Mouse (Mus musculus) stomach, embryonic 14.5 days (tissue): ENCODE measurements around the gene Cgas. TPM values are rescaled to one million over a fixed set of nuclear protein-coding genes. Genes with fewer than 3 reads are reported as not detected.

ENCODE experiments used
- ATAC-seq: fragments of 200-750 bp; cut with Nextera tagmentation; 2 replicates; pipeline ENCODE4 v1.8.0; 2017; ENCODE audit warnings: low read depth, moderate TSS enrichment; ENCODE audit not compliant: insufficient number of reproducible peaks, insufficient read depth, low FRiP score
- H3K27ac ChIP-seq: fragments of 300-500 bp; sonication (generic); 2 replicates; pipeline ENCODE4 v1.5.1; 2014; ENCODE audit warnings: mild to moderate bottlenecking, low read length, moderate library complexity, mixed read lengths
- H3K27me3 ChIP-seq: fragments of 300-500 bp; sonication (generic); 2 replicates; pipeline ENCODE4 v1.6.1; 2014; ENCODE audit warnings: low read length, control low read depth, mixed read lengths; ENCODE audit not compliant: control insufficient read depth, insufficient read depth
- H3K36me3 ChIP-seq: fragments of 300-500 bp; sonication (generic); 2 replicates; pipeline ENCODE4 v1.6.1; 2014; ENCODE audit warnings: mild to moderate bottlenecking, control low read depth, low read length, moderate library complexity, mixed read lengths; ENCODE audit not compliant: control insufficient read depth, insufficient read depth
- H3K4me1 ChIP-seq: fragments of 300-500 bp; sonication (generic); 2 replicates; pipeline ENCODE4 v1.6.1; 2014; ENCODE audit warnings: low read length, control low read depth, mixed read lengths; ENCODE audit not compliant: control insufficient read depth, insufficient read depth
- H3K4me2 ChIP-seq: fragments of 300-500 bp; sonication (generic); replicated peaks from 2 replicates; pipeline ENCODE4 v1.6.1; 2014; ENCODE audit warnings: low read depth, low read length, control low read depth
- H3K4me3 ChIP-seq: fragments of 300-500 bp; sonication (generic); 2 replicates; pipeline ENCODE4 v1.5.1; 2014; ENCODE audit warnings: low read depth, low read length, control low read depth
- H3K9ac ChIP-seq: fragments of 300-500 bp; sonication (generic); replicated peaks from 2 replicates; pipeline ENCODE4 v1.6.1; 2014; ENCODE audit warnings: low read depth, mild to moderate bottlenecking, control low read depth, low read length, moderate library complexity, mixed read lengths
- H3K9me3 ChIP-seq: fragments of 300-500 bp; sonication (generic); 2 replicates; pipeline ENCODE4 v1.6.1; 2016; ENCODE audit warnings: low read depth, low read length, control low read depth; ENCODE audit not compliant: control insufficient read depth
- WGBS: fragments of 180-500 bp; shearing (Covaris S2); extraction: QIAGEN DNeasy Blood & Tissue Kit; methylation state at CpG from one replicate; pipeline ENCODE4 v1.1.7; 2014; 5-methylcytosine and 5-hydroxymethylcytosine counted together
- polyA plus RNA-seq: library from polyadenylated mRNA; unstranded; fragments of >200 nt; fragmentation: Nextera tagmentation; extraction: Ambion mirVana; gene quantifications from 2 replicates; pipeline ENCODE4 v1.2.1, GENCODE M21; 2014

Gene Cgas
- polyA plus RNA-seq, 1 experiment from 2014 or later: 2.7 TPM

GRCm38 (mm10) chr9:78447973-78448873 is 5.2 kb upstream of the Cgas start, which contains the start of the genes Mto1 and Gm17324:
Gene Mto1, plus strand, starts transcription at chr9:78448208.
Gene Gm17324, minus strand, starts transcription at chr9:78448786.
- peak within 1 kb of the TSS; percentile 86 for H3K27ac ChIP-seq
- under 1% methylated on average over 96 of the region's 96 CpGs for WGBS
- H3K36me3 ChIP-seq: peaks cover 12% of the 10 kb centered on the region
- no peaks in the 10 kb centered on the region for H3K9me3 ChIP-seq
- 0 out of 2 replicates have a peak, but pooled peaks cover 6% of the 10 kb centered on the region for H3K27me3 ChIP-seq
- H3K4me3 ChIP-seq: peak within 1 kb of the TSS; percentile 89
- H3K4me1 ChIP-seq: peaks cover 6% of the 10 kb centered on the region; the same call in 1 of the 2 replicates
- peak; percentile 94 for ATAC-seq
- H3K4me2 ChIP-seq: peak within 1 kb of the TSS; percentile 64
- H3K9ac ChIP-seq: peak within 1 kb of the TSS; percentile 75

- H3K4me2 ChIP-seq: peak overlapping the region; percentile 64
- WGBS: 29% methylated on average over 9 of the region's 9 CpGs
- peaks cover 7% of the 10 kb centered on the region for H3K36me3 ChIP-seq
- no peak overlapping the region; the same call in 1 of the 2 replicates for H3K27ac ChIP-seq
- peak overlapping the region; percentile 75 for H3K9ac ChIP-seq
- peak; percentile 29; the same call in 1 of the 2 replicates for ATAC-seq
- H3K27me3 ChIP-seq: 0 out of 2 replicates have a peak, but pooled peaks cover 7% of the 10 kb centered on the region
- H3K4me1 ChIP-seq: peaks cover 6% of the 10 kb centered on the region
- no peaks in the 10 kb centered on the region for H3K9me3 ChIP-seq
- H3K4me3 ChIP-seq: peak overlapping the region; percentile 89
Observed at GRCm38 (mm10) chr9:78447606-78447972, 4.6 kb upstream of the Cgas start.

- Histone ChIP-seq H3K4me2 (peak overlapping the region; percentile 87), H3K4me1 (peaks cover 2% of the 10 kb centered on the region; the same call in 1 of the 2 replicates), H3K27ac (no peak overlapping the region), H3K9ac (peak overlapping the region; percentile 45; the same call in 1 of the 2 replicates), H3K27me3 (peaks cover 22% of the 10 kb centered on the region; the same call in 1 of the 2 replicates), H3K4me3 (peak overlapping the region; percentile 54), H3K36me3 (no peaks in the 10 kb centered on the region), H3K9me3 (no peaks in the 10 kb centered on the region)
- WGBS: 6% methylated on average over 9 of the region's 9 CpGs
- peak; percentile 38; the same call in 1 of the 2 replicates for ATAC-seq
Observed at GRCm38 (mm10) chr9:78442237-78442578, 829 bp downstream of the Cgas start.

GRCm38 (mm10) chr9:78439426-78439825 is 3.6 kb downstream of the Cgas start:
- no peak overlapping the region for H3K27ac ChIP-seq
- no peaks in the 10 kb centered on the region for H3K9me3 ChIP-seq
- peaks cover 17% of the 10 kb centered on the region; the same call in 1 of the 2 replicates for H3K27me3 ChIP-seq
- peaks cover 2% of the 10 kb centered on the region; the same call in 1 of the 2 replicates for H3K4me1 ChIP-seq
- H3K4me3 ChIP-seq: no peak overlapping the region
- H3K36me3 ChIP-seq: no peaks in the 10 kb centered on the region
- WGBS: 61% methylated on average over 5 of the region's 5 CpGs
- no peak overlapping the region for H3K9ac ChIP-seq
- ATAC-seq: no peak
- H3K4me2 ChIP-seq: no peak overlapping the region

- 87% methylated on average over 5 of the region's 5 CpGs for WGBS
- Histone ChIP-seq H3K4me3 (no peak overlapping the region), H3K9me3 (no peaks in the 10 kb centered on the region), H3K36me3 (no peaks in the 10 kb centered on the region), H3K9ac (no peak overlapping the region), H3K27ac (no peak overlapping the region), H3K4me1 (no peaks in the 10 kb centered on the region), H3K27me3 (no peaks in the 10 kb centered on the region), H3K4me2 (no peak overlapping the region)
- ATAC-seq: no peak
Observed at GRCm38 (mm10) chr9:78432471-78432870, 10.6 kb downstream of the Cgas start.

GRCm38 (mm10) chr9:78430486-78430885 is 12.6 kb downstream of the Cgas start:
- H3K9me3 ChIP-seq: no peaks in the 10 kb centered on the region
- ATAC-seq: no peak
- H3K9ac ChIP-seq: no peak overlapping the region
- H3K4me2 ChIP-seq: no peak overlapping the region
- no peaks in the 10 kb centered on the region for H3K27me3 ChIP-seq
- no peaks in the 10 kb centered on the region for H3K4me1 ChIP-seq
- H3K4me3 ChIP-seq: no peak overlapping the region
- H3K27ac ChIP-seq: no peak overlapping the region
- no peaks in the 10 kb centered on the region for H3K36me3 ChIP-seq
- 74% methylated on average over 6 of the region's 6 CpGs for WGBS

- Histone ChIP-seq H3K4me1 (no peaks in the 10 kb centered on the region), H3K4me2 (no peak overlapping the region), H3K36me3 (no peaks in the 10 kb centered on the region), H3K9ac (no peak overlapping the region), H3K27ac (no peak overlapping the region), H3K27me3 (no peaks in the 10 kb centered on the region), H3K9me3 (no peaks in the 10 kb centered on the region), H3K4me3 (no peak overlapping the region)
- ATAC-seq: no peak
- 65% methylated on average over 2 of the region's 2 CpGs for WGBS
Observed at GRCm38 (mm10) chr9:78429551-78429950, 13.5 kb downstream of the Cgas start.

GRCm38 (mm10) chr9:78428870-78429432 is 14.1 kb downstream of the Cgas start:
- Histone ChIP-seq H3K27ac (no peak overlapping the region), H3K4me1 (no peaks in the 10 kb centered on the region), H3K4me2 (no peak overlapping the region), H3K9me3 (no peaks in the 10 kb centered on the region), H3K4me3 (no peak overlapping the region), H3K36me3 (no peaks in the 10 kb centered on the region), H3K27me3 (no peaks in the 10 kb centered on the region), H3K9ac (no peak overlapping the region)
- WGBS: 82% methylated on average over 4 of the region's 4 CpGs
- no peak for ATAC-seq
